Mouse (Mus musculus): Measurements from ENCODE around the gene Ptpn1.

DNA sequence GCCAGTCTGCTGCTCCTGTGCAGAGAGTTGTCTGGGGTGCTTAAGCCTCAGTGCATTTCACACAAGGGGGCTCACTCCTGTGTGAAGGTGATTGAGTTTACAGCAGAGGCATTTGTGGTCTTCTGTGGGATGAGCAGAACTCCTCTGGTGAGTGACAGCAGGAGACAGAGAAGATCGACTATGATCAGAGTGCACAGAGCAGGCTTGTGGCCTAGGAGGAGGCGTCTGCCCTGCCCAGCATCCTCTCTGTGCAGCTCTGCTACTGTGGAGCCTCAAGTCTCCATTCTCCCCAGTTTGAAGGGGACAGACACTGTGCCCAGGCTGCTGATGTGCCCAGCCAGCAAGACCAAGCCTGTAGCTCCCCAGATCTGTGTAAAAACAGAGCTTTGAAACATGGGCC is 18.0 kb downstream of the Ptpn1 start:
- no peak for TF ChIP-seq CTCF (IDR thresholded peaks at IDR 0.05; ENCODE audit: low read depth, low read length)
- no peak for TF ChIP-seq POLR2A (IDR thresholded peaks at IDR 0.05; ENCODE audit: borderline replicate concordance, low read depth, low read length)
